Mouse (Mus musculus): ENCODE measurements around the gene Onecut1. TPM values are rescaled to one million over a fixed set of nuclear protein-coding genes. Genes with fewer than 3 reads are reported as not detected.

Onecut1 gene
- total RNA-seq, 1 experiment from 2014 or later: not detected

DNA sequence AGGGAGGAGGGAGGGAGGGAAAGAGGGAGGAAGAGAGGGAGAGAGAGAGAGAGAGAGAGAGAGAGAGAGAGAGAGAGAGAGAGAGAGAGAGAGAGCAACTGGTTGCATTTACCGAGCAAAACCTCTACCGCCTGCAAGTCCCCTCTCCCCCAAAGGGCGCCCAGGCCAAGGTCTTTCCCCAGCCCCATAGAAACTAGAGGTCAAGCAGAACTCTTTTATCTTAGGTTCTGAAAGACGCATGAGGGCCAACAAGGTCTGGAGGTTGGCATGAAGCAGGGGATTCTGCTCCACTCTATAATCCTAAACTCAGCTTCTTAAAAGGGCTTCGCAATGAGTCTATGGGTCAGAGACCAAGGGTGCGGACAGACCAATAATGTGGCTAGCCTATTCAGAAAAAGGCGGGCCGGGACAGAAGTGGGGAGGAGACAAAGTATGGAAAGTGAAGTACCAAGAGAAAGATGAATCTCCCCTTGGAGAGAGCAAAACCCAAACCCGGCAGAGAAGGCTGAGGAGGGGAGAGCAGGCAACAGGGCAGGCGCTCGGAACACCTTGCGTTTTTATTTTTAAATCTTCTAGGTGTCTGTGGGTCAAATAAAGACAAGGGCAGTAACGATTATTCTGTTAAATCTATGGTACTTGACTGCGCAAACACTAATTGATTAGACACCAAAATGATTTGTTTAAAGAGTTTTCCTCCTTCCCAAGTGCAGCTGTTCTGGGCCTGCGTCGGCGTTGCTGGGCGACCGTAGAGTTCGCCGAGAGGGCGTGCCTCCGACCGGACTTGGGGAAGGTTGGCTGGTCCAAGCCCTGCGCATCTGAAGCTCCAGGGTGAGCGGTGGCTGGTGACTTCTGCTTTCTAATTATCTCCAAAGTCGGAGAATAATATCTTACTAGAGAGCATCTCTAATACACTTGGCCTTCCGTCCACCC is 4.9 kb upstream of the Onecut1 start:
- no peak for ATAC-seq (replicated peaks in 1 of 2; ENCODE audit: insufficient read depth in 1 of 2, low FRiP score in 2 of 2, low TSS enrichment in 1 of 2, low read depth in 1 of 2, poor library complexity in 2 of 2, severe bottlenecking in 2 of 2)

DNA sequence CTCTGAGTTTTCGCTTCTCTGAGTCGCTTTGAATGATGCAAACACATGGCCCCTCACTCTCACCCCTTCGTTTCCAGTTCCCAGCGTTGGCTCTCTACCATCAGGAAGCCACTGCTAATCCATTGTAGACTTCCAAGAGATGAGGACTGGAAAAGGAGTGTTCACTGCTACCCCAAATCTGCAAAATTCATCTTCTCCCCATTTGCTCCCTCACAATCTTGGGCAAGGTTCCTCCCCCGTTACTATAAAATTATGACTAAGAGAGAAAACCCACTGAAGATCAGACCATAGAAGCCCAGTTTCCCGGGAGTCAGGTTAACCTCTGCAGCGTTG is 4.2 kb upstream of the Onecut1 start:
- ATAC-seq (replicated peaks in 1 of 2; ENCODE audit: insufficient read depth in 1 of 2, low FRiP score in 2 of 2, low TSS enrichment in 1 of 2, low read depth in 1 of 2, poor library complexity in 2 of 2, severe bottlenecking in 2 of 2): no peak

DNA sequence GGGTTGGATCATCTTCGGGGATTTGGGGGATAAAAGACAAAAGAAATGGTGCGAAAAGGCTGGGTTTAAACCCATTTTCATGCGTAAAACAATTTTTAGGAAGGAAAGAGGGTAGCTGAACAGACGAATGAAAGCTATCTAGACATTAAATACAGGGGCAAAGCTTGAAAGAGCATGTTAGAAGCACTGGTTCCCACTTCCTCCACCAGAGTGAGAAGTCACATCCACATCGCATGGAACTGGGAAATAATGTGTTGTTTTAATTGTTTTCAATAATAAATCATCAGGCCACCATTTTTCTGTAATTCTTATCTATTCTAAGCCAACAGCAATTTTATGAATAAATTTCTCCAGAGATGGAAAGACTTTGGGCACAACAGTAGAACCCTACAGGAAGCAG is 3.6 kb upstream of the Onecut1 start:
- no peak for ATAC-seq (replicated peaks in 1 of 2; ENCODE audit: insufficient read depth in 1 of 2, low FRiP score in 2 of 2, low TSS enrichment in 1 of 2, low read depth in 1 of 2, poor library complexity in 2 of 2, severe bottlenecking in 2 of 2)

DNA sequence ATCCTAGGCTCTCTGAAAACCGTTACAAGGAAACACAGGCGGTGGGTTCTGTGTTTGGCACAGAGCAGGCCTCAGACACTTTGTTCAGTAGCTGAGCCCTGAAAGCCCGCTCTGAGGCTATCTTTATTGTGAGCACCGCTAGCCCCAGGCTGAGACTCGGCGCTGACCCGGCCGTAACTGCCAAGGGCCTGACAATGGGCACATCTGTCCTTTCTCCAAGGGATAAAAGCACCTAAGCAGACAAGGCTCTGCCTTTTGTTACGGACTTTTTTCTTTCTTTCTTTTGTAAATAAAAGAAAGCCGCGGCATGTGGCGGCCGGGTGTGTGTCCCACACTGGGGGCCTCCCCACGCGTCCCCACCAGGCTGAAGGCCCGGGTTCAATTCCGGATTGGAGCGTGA is 1.3 kb upstream of the Onecut1 start:
- ATAC-seq (replicated peaks in 1 of 2; ENCODE audit: insufficient read depth in 1 of 2, low FRiP score in 2 of 2, low TSS enrichment in 1 of 2, low read depth in 1 of 2, poor library complexity in 2 of 2, severe bottlenecking in 2 of 2): no peak

DNA sequence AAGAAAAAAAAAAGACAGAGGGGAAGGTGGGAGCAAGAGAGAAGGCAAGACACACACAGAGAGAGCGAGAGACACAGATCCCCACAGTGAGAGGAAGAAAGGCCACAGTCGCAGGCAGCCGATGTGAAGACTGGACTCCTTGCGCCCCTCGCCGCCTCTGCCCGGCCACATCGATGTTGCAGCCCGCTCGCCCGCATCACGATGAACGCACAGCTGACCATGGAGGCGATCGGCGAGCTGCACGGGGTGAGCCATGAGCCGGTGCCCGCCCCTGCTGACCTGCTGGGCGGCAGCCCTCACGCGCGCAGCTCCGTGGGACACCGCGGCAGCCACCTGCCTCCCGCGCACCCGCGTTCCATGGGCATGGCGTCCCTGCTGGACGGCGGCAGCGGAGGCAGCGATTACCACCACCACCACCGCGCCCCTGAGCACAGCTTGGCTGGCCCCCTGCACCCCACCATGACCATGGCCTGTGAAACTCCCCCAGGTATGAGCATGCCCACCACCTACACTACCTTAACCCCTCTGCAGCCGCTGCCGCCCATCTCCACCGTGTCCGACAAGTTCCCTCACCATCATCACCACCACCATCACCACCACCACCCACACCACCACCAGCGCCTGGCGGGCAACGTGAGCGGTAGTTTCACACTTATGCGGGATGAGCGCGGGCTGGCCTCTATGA is 517 bp downstream of the Onecut1 start:
- ATAC-seq (replicated peaks in 1 of 2; ENCODE audit: insufficient read depth in 1 of 2, low FRiP score in 2 of 2, low TSS enrichment in 1 of 2, low read depth in 1 of 2, poor library complexity in 2 of 2, severe bottlenecking in 2 of 2): no peak

DNA sequence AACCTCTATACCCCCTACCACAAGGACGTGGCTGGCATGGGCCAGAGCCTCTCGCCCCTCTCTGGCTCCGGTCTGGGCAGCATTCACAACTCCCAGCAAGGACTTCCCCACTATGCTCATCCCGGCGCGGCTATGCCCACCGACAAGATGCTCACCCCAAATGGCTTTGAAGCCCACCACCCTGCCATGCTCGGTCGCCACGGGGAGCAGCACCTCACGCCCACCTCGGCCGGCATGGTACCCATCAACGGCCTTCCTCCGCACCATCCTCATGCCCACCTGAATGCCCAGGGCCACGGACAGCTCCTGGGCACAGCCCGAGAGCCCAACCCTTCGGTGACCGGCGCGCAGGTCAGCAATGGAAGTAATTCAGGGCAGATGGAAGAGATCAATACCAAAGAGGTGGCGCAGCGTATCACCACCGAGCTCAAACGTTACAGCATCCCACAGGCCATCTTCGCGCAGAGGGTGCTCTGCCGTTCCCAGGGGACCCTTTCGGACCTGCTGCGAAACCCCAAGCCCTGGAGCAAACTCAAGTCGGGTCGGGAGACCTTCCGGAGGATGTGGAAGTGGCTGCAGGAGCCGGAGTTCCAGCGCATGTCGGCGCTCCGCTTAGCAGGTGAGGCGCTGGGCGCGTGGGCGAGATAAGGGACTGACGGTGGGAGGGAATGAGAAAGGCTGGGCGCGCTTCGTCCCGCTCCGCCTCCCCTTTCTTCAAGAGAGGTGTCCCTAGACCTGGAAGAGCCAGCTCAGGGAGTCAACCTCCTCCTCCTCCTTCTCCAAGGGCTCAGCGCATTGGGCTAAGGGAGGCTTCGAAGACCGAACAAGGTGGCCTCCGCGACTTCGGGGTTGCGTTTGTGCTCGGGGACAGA is 1.3 kb downstream of the Onecut1 start:
- no peak for ATAC-seq (replicated peaks in 1 of 2; ENCODE audit: insufficient read depth in 1 of 2, low FRiP score in 2 of 2, low TSS enrichment in 1 of 2, low read depth in 1 of 2, poor library complexity in 2 of 2, severe bottlenecking in 2 of 2)

DNA sequence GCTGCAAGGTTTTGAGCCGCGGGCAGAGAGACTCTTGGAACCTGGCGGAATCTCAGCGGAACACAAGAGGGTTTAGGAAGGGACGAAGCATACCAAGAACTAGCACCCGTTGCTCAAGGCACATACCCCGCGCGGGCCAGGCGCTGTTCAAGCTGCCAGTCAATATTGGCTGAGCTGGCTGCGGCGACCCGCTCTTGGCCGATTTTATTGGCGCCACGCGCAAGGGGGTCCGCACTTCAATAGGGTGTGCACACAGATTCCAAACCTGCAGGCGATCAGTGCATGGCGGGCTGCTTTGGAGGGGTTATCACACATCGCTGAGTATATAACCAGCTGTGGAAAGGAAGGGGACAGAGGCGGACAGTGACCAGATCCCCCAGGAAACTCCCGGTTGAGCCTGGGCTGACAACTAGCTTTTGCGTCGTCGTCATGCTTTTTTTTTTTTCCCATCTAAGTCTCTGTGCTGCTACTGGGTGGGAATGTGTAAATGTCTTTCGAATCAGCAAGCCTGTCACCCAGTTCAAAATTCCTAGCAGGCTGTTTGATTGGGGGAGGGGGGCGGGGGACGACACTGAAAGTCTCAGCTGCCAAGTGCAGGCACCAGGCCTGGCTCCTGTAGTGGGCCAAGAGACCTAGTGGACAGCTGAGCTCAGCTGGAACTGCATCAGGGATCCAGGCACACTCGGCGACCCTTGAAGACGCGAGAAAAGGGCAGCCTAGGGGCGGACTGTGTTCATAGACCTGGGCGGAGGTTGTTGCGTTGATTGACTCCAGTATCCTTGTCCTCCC is 2.1 kb downstream of the Onecut1 start:
- no peak for ATAC-seq (replicated peaks in 1 of 2; ENCODE audit: insufficient read depth in 1 of 2, low FRiP score in 2 of 2, low TSS enrichment in 1 of 2, low read depth in 1 of 2, poor library complexity in 2 of 2, severe bottlenecking in 2 of 2)

GRCm38 (mm10) chr9:74864471-74864870 is 2.8 kb downstream of the Onecut1 start:
- ATAC-seq (replicated peaks in 1 of 2; ENCODE audit: insufficient read depth in 1 of 2, low FRiP score in 2 of 2, low TSS enrichment in 1 of 2, low read depth in 1 of 2, poor library complexity in 2 of 2, severe bottlenecking in 2 of 2): no peak

DNA sequence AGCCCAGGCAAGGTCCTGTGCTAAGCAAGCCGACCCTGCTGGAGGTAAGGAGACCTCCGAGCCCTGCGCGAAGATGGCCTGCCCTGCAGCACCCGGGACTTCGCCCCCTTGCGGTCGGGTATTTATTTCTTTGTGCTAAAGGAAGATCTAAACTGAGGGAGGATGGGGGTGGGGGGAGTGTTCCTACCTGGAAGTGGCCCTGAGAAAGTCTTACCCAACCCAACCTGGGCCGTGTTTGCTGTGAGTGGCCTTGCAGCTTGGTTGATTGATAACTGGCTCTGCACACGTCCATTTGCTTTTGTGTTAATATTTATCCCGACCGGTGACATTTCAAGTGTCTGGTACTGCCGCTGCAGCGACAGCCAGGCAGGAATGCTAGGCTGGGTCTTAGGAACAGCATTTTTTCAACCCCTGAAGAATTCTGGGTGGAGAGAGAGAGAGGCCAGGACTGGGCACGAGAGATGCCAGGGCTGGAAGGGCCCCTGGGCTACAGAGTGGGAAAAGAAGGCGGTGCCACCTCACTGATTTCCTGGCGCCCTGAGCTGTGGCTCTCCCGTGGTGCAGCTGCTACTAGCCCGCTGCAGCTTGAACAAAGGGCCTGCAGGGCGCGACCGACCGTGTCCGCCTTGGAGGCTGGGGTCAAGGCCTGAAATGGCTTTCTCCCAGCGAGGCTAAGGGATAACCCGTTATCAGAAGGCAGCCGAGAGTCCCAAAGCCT is 5.0 kb downstream of the Onecut1 start:
- no peak for ATAC-seq (replicated peaks in 1 of 2; ENCODE audit: insufficient read depth in 1 of 2, low FRiP score in 2 of 2, low TSS enrichment in 1 of 2, low read depth in 1 of 2, poor library complexity in 2 of 2, severe bottlenecking in 2 of 2)

DNA sequence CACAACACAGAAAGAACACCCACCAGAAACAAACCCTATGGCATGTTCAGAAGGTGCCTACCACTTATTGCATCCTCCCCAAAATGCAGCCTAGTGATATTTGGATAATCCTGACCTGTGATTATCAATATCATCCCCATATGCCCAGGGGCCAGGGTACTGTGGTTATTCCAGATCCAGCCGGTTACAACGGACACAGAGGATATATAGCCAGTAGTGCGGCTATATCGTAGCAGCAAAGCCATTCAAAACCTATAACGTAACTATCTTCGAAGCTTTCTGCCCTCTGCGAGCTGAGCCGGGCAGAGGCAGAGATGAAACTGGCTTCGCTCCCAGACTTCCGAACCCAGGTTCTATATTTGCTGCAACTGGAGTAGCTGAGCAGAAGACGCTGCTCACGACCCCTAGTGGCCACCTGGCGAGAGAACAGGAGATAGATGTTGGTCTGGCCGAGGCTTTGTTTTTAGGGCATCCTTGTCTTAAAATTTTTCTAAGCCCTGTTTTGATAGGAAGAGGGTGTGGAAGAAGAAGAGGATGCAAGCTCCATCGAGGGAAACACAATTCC is 6.0 kb downstream of the Onecut1 start:
- ATAC-seq (replicated peaks in 1 of 2; ENCODE audit: insufficient read depth in 1 of 2, low FRiP score in 2 of 2, low TSS enrichment in 1 of 2, low read depth in 1 of 2, poor library complexity in 2 of 2, severe bottlenecking in 2 of 2): peak; percentile 30 to 50; a peak in 1 of 4 replicates

DNA sequence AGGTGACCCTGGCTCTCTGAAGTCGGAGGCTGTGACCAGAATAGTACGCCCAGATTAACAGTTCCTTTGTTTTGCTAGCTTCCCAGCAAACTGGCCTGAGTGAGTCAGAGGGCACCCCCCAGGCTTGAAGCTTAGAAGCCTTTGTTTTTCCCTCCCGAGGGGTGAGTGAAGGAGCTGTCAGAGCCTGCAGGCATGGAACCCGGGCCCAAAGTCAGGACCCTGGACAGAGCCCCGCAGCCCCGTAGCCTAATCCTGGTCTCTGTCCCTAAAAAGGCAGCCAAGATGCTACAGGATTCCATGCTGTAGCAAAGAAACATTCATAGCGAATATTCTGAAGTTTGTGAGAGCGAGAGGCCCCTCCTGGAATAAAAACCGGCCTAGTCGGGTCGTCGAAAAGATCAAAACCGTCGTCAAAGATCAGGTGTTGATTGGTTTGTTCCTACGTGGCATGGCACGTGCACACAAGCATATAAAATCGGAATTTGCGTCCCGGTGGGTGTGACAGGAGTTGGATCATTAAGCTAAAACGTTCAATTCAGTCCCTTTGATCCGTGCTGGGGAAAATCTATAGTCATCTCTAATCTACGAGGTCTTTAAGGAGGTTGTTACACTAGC is 6.7 kb downstream of the Onecut1 start:
- ATAC-seq (replicated peaks in 1 of 2; ENCODE audit: insufficient read depth in 1 of 2, low FRiP score in 2 of 2, low TSS enrichment in 1 of 2, low read depth in 1 of 2, poor library complexity in 2 of 2, severe bottlenecking in 2 of 2): no peak

DNA sequence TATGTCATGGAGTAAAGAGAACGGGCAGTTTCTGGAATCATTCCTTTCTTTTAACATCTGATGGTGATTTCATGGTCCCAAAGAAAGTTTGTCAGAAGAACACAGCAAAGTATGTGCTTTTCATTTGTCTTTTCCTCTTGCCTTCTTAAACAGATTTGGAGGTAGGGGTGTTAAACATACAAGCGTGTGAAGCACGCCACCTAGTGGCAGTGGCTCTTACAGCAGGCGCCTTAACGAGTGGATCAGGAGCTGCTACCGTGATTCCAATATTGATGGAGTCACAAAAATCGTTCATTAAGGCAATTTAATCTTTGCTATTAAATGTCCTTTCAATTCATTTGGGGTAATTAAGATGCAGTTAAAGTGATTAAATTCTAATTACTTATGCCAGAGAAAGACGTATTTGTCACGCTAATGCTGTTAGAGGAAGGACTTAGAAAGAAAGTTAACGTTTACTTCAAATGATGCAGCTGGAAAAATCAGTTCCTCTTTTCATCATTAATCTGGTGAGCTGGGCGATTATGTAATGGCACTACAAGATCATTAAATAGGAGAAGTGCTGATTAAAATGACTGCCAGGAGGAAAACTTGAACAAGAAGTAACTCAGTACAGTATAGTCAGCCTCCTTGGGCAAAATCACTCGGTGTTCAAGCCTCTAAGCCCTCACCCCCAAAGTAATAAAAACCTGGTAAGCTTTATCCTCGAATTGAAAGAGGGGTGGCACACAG is 9.4 kb downstream of the Onecut1 start:
- ATAC-seq (replicated peaks in 1 of 2; ENCODE audit: insufficient read depth in 1 of 2, low FRiP score in 2 of 2, low TSS enrichment in 1 of 2, low read depth in 1 of 2, poor library complexity in 2 of 2, severe bottlenecking in 2 of 2): peak; percentile 37 to 51; a peak in 2 of 4 replicates

DNA sequence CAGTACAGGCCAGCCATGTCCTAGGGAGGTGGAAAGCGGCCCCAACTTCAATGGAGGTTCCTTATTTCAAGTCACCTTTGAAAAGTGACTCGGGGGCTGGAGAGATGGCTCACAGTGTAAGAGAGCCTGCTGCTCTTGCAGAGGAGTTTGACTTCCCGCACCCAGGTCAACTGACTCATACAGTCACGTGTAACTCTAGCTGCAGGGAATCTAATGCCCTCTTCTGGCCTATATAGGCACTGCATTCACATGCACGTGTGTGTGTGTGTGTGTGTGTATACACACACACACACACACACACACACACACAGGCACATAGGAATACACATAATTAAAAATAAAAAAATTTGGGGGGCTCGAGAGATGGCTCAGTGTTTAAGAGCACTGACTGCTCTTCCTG is 14.6 kb downstream of the Onecut1 start:
- no peak for ATAC-seq (replicated peaks in 1 of 2; ENCODE audit: insufficient read depth in 1 of 2, low FRiP score in 2 of 2, low TSS enrichment in 1 of 2, low read depth in 1 of 2, poor library complexity in 2 of 2, severe bottlenecking in 2 of 2)

DNA sequence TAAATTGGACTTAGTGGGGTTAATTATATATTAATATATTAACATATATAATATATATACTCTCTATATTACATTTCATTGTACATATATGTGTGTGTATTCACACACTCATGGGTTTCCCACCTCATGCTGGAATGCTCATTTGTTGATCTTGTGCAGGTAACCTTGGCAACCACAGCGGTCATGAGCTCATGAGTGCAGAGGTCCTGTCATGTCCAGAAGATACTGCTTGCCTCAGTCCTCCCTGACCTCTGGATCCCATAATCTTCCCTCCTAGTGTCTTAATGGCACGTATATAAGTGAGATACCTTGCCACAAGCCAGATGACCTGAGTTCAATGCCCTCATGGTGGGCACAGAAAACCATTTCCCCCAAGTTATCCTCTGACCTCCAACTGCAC is 16.0 kb downstream of the Onecut1 start:
- no peak for ATAC-seq (replicated peaks in 1 of 2; ENCODE audit: insufficient read depth in 1 of 2, low FRiP score in 2 of 2, low TSS enrichment in 1 of 2, low read depth in 1 of 2, poor library complexity in 2 of 2, severe bottlenecking in 2 of 2)

- no peak for ATAC-seq (replicated peaks in 1 of 2; ENCODE audit: insufficient read depth in 1 of 2, low FRiP score in 2 of 2, low TSS enrichment in 1 of 2, low read depth in 1 of 2, poor library complexity in 2 of 2, severe bottlenecking in 2 of 2)
These were observed 26.1 kb downstream of the Onecut1 start for GRCm38 (mm10) chr9:74887866-74888265.

All from hematopoietic stem cell, adult 5-6 weeks (primary cell).